Mouse (Mus musculus) liver, adult 2 months (tissue): Measurements from ENCODE around the gene Chrnb2. TPM values are rescaled to one million over a fixed set of nuclear protein-coding genes. Genes with fewer than 3 reads are reported as not detected.

Experiments used
- DNase-seq: peaks from one replicate; pipeline ENCODE4 v3.0.0-alpha.2; 2011; ENCODE audit warnings: low read depth, low spot score; ENCODE audit errors: extremely low read depth
- H3K27ac ChIP-seq: fragments of 200-500 bp; replicated peaks from 2 replicates; pipeline ENCODE4 v1.5.1; 2012; ENCODE audit warnings: low read depth, mild to moderate bottlenecking, control low read depth, inconsistent platforms, low read length; ENCODE audit not compliant: insufficient read depth
- H3K27me3 ChIP-seq: fragments of 200-500 bp; 2 replicates; pipeline ENCODE4 v1.6.1; 2012; ENCODE audit warnings: mild to moderate bottlenecking, moderate library complexity, low read length, inconsistent platforms; ENCODE audit not compliant: control insufficient read depth, insufficient read depth
- H3K36me3 ChIP-seq: fragments of 200-500 bp; 2 replicates; pipeline ENCODE4 v1.6.1; 2012; ENCODE audit warnings: low read length, inconsistent platforms; ENCODE audit not compliant: control insufficient read depth, insufficient read depth
- H3K4me1 ChIP-seq: fragments of 200-500 bp; 2 replicates; pipeline ENCODE4 v1.6.1; 2011; ENCODE audit warnings: low read length; ENCODE audit not compliant: control insufficient read depth, insufficient read depth
- H3K4me3 ChIP-seq: fragments of 200-500 bp; 2 replicates; pipeline ENCODE4 v1.5.1; 2011; ENCODE audit warnings: low read depth, mild to moderate bottlenecking, control low read depth, low read length, moderate library complexity; ENCODE audit not compliant: insufficient read depth
- H3K79me2 ChIP-seq: fragments of 200-500 bp; 2 replicates; pipeline ENCODE4 v1.6.1; 2012; ENCODE audit warnings: inconsistent platforms, mild to moderate bottlenecking, low read length, moderate library complexity; ENCODE audit not compliant: control insufficient read depth, insufficient read depth
- H3K9ac ChIP-seq: fragments of 200-500 bp; 2 replicates; pipeline ENCODE4 v1.6.1; 2012; ENCODE audit warnings: low read depth, mild to moderate bottlenecking, control low read depth, inconsistent platforms, low read length
- CTCF ChIP-seq: fragments of 200-500 bp; IDR thresholded peaks from 2 replicates; pipeline ENCODE4 v1.5.1; 2011; ENCODE audit warnings: low read depth, low read length, control low read depth
- POLR2A ChIP-seq: fragments of 200-500 bp; IDR thresholded peaks from 2 replicates; pipeline ENCODE4 v1.6.1; 2011; ENCODE audit warnings: low read length, control low read depth; ENCODE audit not compliant: insufficient read depth; ENCODE audit errors: extremely low read depth
- WGBS: fragments of 180-500 bp; shearing (Covaris S2); methylation state at CpG from one replicate; pipeline ENCODE4 v1.1.7; 2018; 5-methylcytosine and 5-hydroxymethylcytosine counted together
- polyA plus RNA-seq: library from polyadenylated mRNA; depleted of rRNA; stranded (reverse); fragments of >200 nt; gene quantifications from 2 replicates; pipeline ENCODE4 v1.2.3, GENCODE M21; 2012
- total RNA-seq: library from RNA; depleted of rRNA; stranded (reverse); fragments of >200 nt; gene quantifications from 2 replicates; pipeline ENCODE4 v1.2.3, GENCODE M21; 2014

The Chrnb2 gene
- total and polyA plus RNA-seq, 2 experiments, result 0.28 to 0.42 TPM

- H3K4me1 ChIP-seq, result 0 out of 2 replicates have a peak, but pooled peaks cover 3% of the 10 kb centered on the region
- no peak for DNase-seq
- H3K27me3 ChIP-seq, result no peaks in the 10 kb centered on the region; the same call in 1 of the 2 replicates
- no peaks in the 10 kb centered on the region for H3K79me2 ChIP-seq
- H3K36me3 ChIP-seq, result peaks cover 6% of the 10 kb centered on the region; the same call in 1 of the 2 replicates
- no peak for TF ChIP-seq CTCF
- no peak for TF ChIP-seq POLR2A
- 93% methylated on average over 6 of the region's 6 CpGs for WGBS
- no peak overlapping the region for H3K4me3 ChIP-seq
- no peak overlapping the region for H3K27ac ChIP-seq
- H3K9ac ChIP-seq, result no peak overlapping the region
These were observed 21.8 kb upstream of the Chrnb2 start for GRCm38 (mm10) chr3:89786275-89786674.

- Histone ChIP-seq H3K4me3 (no peak overlapping the region), H3K27me3 (no peaks in the 10 kb centered on the region; the same call in 1 of the 2 replicates), H3K4me1 (0 out of 2 replicates have a peak, but pooled peaks cover 3% of the 10 kb centered on the region), H3K36me3 (peaks cover 9% of the 10 kb centered on the region; the same call in 1 of the 2 replicates), H3K27ac (no peak overlapping the region), H3K9ac (no peak overlapping the region), H3K79me2 (no peaks in the 10 kb centered on the region)
- peak; percentile 81 for DNase-seq
- WGBS, result 15% methylated on average over 11 of the region's 11 CpGs
- TF ChIP-seq CTCF (peak; percentile 99), POLR2A (no peak)
These were observed 20.7 kb upstream of the Chrnb2 start for GRCm38 (mm10) chr3:89784991-89785753.

- TF ChIP-seq POLR2A (no peak), CTCF (no peak)
- no peak overlapping the region for H3K27ac ChIP-seq
- no peaks in the 10 kb centered on the region for H3K79me2 ChIP-seq
- no peak overlapping the region for H3K9ac ChIP-seq
- peaks cover 35% of the 10 kb centered on the region for H3K36me3 ChIP-seq
- H3K27me3 ChIP-seq, result no peaks in the 10 kb centered on the region
- H3K4me1 ChIP-seq, result 0 out of 2 replicates have a peak, but pooled peaks cover 3% of the 10 kb centered on the region
- WGBS, result 69% methylated on average over 5 of the region's 5 CpGs
- DNase-seq, result no peak
- H3K4me3 ChIP-seq, result no peak overlapping the region
These were observed 17.2 kb upstream of the Chrnb2 start for GRCm38 (mm10) chr3:89781640-89782039.

GRCm38 (mm10) chr3:89780102-89780501 is 15.7 kb upstream of the Chrnb2 start:
- H3K9ac ChIP-seq, result no peak overlapping the region
- TF ChIP-seq CTCF (no peak), POLR2A (no peak)
- no peak overlapping the region for H3K4me3 ChIP-seq
- no peak overlapping the region for H3K27ac ChIP-seq
- no peaks in the 10 kb centered on the region for H3K79me2 ChIP-seq
- no peaks in the 10 kb centered on the region for H3K27me3 ChIP-seq
- DNase-seq, result no peak
- 85% methylated on average over 4 of the region's 4 CpGs for WGBS
- peaks cover 39% of the 10 kb centered on the region for H3K36me3 ChIP-seq
- peaks cover under 1% of the 10 kb centered on the region; the same call in 1 of the 2 replicates for H3K4me1 ChIP-seq

- H3K9ac ChIP-seq, result no peak overlapping the region
- H3K79me2 ChIP-seq, result peaks cover 6% of the 10 kb centered on the region; the same call in 1 of the 2 replicates
- H3K36me3 ChIP-seq, result peaks cover 33% of the 10 kb centered on the region
- no peak for DNase-seq
- H3K27me3 ChIP-seq, result no peaks in the 10 kb centered on the region
- no peak for TF ChIP-seq CTCF
- no peak for TF ChIP-seq POLR2A
- WGBS, result 88% methylated on average over 4 of the region's 4 CpGs
- no peak overlapping the region for H3K4me3 ChIP-seq
- H3K4me1 ChIP-seq, result peaks cover 7% of the 10 kb centered on the region
- no peak overlapping the region for H3K27ac ChIP-seq
These were observed 11.6 kb upstream of the Chrnb2 start for GRCm38 (mm10) chr3:89776001-89776400.
